Mouse (Mus musculus) CH12.LX (cell line): ENCODE results near the gene Zfp687.

Experiments
- CTCF ChIP-seq, 2 experiments: IDR thresholded peaks in 1 of 2; conservative IDR thresholded peaks in 1 of 2; 2 replicates each; pipeline ENCODE4 v1.5.1; 2011 to 2012; ENCODE audit warnings: low read depth in 2 of 2, low read length in 2 of 2, improper control_type of control experiment in 1 of 2, inconsistent platforms in 1 of 2, mild to moderate bottlenecking in 1 of 2, moderate library complexity in 1 of 2
- JUND ChIP-seq: conservative IDR thresholded peaks from 2 replicates; pipeline ENCODE4 v1.6.1; 2011; ENCODE audit warnings: low read depth, low read length, improper control_type of control experiment
- MAX ChIP-seq: IDR thresholded peaks from 2 replicates; pipeline ENCODE4 v1.6.1; 2011; ENCODE audit warnings: low read length, improper control_type of control experiment
- POLR2A ChIP-seq: IDR thresholded peaks from 2 replicates; pipeline ENCODE4 v1.6.1; 2011; ENCODE audit warnings: low read depth, mild to moderate bottlenecking, improper control_type of control experiment, low read length

DNA sequence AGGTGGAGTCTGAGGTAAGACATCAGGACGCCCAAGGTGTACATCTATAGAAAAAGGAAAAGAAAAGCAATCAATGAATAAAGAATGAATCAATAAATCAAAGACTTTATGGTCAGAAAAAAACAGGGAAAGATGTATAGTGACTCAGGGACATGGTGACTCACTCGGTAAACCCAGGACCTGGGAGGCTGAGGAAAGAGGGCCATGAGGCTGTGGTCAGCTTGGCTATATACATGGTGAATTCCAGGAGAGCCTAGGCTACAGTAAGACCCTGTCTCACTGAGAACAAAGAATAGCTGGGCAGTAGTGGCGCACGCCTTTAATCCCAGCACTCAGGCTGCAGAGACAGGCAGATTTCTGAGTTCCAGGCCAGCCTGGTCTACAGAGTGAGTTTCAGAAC is 48.5 kb upstream of the Zfp687 start:
- TF ChIP-seq POLR2A (no peak), MAX (no peak), JUND (no peak), CTCF (conservative IDR thresholded peaks at IDR 0.05 in 1 of 2, IDR thresholded peaks at IDR 0.05 in 1 of 2; ENCODE audit: low read depth in 2 of 2, low read length in 2 of 2) (no peak)
